Mouse (Mus musculus): ENCODE data around the gene Ago4.

Ago4 gene

DNA sequence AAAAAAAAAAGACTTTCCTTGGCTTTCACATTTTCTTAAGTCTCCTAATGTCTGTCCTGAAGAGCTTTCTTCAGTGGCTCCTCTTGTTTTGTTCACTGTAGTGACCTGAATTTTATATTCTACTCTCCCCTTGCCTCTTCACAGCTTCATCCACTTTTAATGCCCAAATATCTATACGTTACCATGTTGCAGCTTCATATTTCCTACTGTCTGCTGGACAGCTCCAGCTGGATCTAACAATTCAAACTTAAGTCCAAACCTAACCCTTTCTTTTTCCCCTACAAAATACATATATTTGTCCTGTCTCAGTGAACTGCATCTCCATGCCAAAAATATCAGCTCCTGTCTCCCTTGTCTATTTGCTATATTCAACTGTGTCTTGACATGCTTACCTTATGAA lies 63.9 kb downstream of the Ago4 start:
- DNase-seq (ENCODE audit: low spot score), result no peak

DNA sequence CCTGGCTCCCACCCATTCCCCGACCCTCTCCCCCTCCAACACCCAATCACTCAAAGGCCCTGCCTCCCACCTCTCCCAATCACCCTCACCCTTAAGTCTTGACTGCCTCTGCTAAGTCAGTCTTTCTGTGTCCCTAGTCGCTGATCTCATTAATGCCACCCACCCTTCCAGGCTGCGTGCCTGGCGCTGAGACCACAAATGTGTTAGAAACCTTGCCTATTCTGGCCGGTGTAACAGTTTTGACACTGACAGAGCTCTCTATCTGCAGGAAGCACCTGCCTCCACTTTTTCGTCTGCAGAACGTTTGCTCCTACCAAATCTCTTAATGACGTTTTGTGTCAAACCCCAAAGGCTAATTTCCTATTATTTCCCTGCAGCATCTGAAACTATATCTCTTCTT lies 64.3 kb downstream of the Ago4 start:
- no peak for DNase-seq (ENCODE audit: low spot score)

DNA sequence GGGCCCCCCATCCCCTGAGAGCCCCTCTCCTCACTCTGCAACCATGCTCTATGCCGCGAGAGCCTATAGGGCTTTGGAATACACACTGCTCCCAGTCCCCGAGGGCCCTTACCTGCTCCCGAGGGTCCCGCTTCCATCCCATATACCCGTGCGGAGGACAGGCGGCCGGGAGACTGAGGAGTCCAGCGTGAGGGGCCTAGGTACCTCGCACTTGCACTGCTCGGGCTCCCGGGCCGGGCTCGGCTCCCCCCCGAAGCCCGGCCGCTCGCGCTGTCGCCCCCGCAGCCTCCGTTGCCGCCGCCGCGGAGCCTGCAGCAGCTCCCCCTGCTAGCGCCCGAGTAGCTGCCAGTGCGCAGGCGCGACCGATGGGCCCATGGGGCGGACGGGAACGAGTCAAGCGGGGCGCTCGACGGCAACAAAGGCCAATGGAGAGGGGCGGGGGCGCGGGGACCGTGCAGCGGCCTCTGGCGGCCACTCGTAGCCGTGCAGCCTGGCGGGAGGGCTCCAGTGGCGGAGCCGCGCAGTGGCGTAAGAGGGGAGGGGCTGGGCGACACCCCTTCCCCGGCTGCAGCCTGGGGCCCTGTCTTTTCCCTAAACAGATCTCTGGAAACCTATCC lies 64.9 kb downstream of the Ago4 start, which contains the start of gene Ago1:
Ago1 (minus strand) TSS at position 299 of the 617 bp plus-strand sequence.
- peak; percentile 93 for DNase-seq (ENCODE audit: low spot score)

DNA sequence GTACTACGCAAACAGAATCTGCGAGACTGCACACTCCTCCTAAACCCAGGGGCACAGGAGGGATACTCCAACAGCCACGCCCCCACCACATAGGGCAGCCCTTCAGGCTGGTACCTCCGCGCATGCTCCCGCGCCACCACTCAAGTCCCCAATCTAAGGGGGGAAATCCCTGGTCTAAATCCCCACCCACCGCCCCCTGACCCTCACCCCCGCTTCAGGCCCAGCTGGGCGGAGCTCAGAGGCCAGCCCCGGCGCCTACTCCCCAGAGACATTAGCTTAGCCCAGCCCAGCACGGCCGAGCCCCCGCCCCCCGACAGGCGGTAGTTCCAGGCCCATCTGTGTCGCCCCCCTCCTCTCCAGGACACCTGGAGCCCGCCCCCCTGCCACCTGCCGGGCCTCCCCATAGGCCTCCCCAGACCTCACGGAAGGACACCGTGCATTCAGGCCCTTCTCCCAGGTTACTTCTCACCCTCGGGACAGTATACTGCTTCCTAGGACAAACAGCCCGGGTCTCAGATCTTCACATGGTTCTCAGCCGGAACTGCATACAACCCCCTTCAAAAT lies 65.5 kb downstream of the Ago4 start:
- peak; percentile 54 for DNase-seq (ENCODE audit: low spot score)

DNA sequence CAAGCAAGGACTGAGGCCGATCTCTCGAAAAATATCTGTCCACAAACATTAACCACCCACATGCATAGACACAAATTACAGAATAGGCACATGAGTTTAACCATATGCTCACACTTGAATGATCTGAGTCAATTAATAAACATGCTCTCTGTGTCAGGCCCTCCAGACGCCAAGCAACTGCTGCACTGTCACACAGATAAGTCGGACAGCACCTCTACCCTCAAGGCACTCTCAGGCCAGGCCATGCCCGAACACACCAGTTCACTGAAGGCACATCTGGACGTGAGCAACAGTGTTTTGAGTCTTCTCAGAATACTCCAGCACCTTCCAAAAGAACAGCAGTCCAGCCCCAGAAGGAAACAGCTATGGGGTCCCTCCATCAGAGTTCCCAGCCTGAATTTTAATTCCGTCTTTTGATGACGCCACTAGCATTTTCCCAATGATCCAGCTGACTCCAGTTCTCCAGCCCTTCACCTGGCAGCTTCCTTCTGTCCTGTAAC lies 67.0 kb downstream of the Ago4 start:
- DNase-seq (ENCODE audit: low spot score), result no peak

DNA sequence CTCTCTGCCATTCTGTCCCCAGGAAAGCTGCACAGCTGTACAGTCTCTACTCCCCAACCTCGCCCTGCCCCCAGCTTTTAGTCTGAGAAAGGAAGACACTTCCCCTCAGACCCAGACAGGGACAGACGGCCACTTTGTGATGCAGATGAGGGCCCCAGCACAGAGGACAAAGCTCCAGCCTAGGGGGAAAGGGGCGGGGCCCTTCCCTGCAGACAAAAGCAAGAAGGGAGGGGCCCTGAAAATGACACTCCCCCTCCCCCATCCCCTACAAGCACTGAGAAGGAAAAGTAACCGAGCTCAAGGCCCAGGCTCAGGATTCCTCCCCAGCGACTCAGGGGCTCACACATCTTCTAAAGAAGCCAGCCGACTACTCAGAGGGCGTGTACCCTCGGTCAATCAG lies 67.4 kb downstream of the Ago4 start:
- DNase-seq (ENCODE audit: low spot score), result no peak

DNA sequence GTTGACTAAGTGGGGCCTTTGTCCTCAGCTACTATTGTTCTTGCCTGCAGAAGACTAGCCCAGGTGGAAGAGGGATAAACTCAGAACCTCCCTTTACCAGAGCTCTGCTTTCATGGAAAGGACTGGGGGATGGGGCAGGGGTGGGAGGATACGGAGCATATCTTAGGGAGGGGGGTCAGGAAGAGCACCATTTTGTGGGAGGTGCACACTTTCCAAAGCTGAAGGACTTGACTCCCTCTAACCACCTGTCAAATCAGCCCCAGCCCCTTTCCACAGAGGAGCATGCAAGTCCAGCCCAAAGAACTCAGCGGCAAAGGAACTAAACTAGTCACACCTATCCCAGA lies 68.4 kb downstream of the Ago4 start:
- DNase-seq (ENCODE audit: low spot score), result no peak

DNA sequence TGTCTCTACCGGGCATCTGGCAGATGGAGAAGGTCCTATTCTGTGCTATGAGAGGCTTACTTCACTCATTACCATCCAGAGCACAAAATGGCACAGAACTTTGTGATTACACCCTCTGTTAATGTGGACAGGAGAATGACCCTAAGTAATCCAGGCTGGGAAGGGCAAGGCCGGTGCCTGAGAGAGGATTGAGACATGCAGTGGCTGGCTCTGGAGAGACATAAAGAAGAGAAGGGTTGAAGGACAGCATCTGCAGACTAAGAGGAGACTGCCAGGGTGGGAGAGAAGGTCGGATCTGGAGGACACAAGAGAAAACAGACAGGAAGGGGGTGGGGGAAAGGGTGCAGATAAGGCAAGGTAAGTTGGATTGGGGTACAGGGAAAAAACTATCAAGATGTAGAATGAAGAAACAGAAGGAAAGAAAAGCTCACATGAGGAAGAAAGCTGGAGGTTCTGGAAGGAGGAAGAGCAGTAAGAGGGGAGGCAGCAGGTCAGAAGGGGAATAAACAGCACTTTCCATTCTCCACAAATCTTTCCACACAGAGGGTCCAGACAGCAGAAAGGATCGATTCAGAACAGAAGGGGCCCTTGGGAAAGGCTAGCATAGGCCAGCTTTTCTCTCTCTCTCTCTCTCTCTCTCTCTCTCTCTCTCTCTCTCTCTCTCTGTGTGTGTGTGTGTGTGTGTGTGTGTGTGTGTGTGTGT lies 68.9 kb downstream of the Ago4 start:
- no peak for DNase-seq (ENCODE audit: low spot score)

DNA sequence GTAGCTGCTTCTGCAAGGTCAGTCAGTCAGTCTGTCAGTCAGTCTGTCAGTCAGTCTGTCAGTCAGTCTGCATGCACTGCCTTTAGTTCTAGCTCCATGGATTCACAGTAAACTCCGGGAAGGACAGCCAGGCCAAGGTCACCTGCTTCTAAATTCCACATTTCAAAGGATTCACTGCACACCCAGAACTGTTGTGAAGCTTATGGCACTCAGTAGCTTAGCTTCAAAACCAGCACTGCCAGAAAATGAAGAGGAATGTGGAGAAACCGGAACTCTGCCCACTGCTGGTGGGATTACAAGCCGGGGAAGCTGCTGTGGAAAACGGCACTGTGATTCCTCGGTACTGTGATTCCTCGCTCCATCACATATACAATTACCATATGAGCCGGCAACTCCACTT lies 77.8 kb downstream of the Ago4 start:
- no peak for DNase-seq (ENCODE audit: low spot score)

DNA sequence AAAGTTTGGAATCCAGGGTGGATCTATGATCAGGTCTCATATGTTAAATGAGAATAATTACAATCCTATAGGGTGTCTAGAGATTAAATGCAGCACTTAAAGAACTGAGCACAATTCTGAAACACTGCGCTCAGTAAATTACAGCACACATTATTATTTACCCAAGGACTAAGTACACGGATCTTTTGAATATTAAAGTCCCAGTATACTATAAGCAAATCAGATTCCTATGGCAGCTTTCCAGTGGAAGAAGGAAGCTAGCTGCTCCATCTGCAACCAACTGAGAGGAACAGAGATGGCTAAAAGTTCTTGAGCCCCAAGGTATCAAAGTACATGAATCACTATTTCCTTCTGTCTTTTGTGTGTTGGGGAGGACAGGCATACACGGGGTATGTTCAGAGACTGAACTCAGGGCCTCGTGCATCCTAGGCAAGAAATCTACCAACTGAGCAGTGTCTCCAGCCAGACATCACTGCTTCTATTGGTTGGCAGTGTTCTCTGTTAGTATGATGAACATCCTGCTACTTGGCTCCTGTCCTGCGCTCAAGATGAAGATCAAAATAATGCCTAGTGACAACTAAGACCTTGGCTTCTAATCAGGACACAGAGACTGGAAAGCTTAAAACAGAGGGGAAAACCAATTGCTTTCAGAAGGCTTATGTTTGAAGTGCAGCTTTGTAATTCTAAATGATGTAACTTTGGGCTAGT lies 78.6 kb downstream of the Ago4 start:
- DNase-seq (ENCODE audit: low spot score), result no peak

DNA sequence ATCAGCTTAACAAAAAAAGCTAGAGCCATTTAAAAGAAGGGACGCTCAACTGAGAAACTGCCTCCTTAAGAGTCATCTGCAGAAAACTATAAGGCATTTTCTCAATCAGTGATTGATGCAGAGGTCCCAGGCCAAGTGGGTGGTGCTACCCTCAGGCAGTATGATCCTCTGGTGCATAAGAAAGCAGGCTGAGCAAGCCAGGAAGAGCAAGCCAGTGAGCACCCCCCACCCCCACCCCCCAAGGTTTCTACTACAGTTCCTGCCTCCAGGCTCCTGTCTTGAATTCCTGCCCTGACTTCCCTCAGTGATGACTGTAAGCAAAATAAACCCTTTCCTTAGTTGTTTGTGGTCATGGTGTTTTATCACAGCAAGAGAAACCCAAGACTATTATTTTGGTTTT lies 83.0 kb downstream of the Ago4 start:
- DNase-seq (ENCODE audit: low spot score), result no peak

DNA sequence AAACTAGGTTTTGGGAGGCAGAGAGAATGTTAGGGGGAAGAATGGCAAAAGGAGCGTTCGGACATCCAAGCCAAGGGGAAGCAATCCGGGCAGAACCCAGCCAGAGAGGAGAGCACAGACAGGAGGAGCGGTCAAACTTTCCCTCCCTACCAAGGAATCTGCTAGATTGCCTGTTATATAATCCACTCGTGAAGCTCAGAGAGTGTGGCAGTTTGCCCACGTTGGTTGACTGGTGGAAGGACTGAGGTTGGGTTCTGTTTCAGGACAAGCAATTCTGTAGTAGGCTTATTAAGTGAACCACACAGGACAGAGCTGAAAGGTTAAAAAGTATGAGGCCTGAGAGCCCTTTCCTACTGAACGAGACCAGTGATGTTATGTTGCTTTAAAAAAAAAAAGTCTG lies 86.1 kb downstream of the Ago4 start:
- DNase-seq (ENCODE audit: low spot score), result no peak

DNA sequence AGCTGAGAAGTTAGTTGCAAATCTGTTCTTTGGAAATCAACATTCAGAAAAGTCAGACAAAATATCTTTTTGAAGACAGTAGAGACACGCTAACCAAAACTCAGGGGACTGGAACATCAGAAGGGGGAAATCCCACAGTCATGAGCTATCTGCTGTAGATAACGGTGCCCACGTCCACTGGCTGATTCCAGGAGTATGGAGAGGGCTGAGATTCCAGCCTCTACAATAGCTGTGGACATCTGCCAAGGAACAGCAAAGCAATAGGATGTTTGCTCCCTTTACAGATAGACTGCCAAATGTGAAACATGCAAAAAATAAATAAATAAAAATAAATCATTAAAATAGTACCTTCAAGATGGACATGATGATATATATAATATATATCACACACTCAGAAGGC lies 88.7 kb downstream of the Ago4 start:
- DNase-seq (ENCODE audit: low spot score), result no peak
